Mouse (Mus musculus): ENCODE data around the gene Hcar2.

Hcar2 gene

DNA sequence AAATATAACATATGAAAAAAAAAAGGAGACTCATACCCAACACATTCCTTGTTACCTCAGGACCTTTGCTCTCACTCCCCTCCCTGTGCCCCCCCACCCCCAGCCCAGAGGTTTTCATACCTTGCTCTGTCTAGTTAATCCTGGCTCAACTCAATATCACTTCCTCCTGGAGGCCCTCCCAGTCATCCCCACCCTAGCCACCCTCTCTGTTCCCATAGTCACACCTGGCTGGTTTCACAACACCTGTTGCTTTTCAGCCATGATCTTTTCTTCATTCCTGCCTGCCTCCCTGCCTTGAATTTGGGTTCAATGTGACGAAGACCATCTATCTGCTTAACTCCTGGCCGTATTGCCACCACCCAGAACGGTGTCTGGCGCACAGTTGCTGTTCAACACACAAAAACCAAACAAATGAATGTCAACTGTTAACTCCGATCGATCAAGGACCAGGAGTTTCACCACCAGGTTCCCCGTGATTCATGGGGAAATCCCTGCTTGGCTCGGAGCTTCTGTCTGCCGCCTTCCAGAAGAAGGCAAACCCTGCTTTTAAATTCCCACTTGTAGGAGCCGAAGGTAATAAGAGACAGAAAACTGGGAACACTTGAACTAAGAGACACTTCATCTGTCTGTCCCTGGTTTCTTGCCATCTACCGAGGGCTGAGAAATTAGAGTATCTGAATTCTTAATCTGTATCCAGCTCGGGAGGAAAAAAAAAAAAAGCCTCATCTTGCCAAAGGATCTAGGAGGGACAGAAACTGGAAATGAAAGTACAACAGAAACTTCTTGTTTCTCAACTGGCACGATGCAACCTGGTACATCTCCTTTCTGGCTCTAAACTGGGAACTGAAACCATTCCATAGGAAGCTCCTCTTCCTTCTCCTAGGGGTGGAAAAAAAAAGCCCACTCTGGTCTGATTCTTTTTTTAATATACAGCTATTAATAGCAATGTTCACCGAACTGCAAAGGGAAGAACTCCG lies 2.6 kb downstream of the Hcar2 start:
- DNase-seq, result no peak

GRCm38 (mm10) chr5:123858798-123859197 lies 6.5 kb downstream of the Hcar2 start:
- no peak for DNase-seq

GRCm38 (mm10) chr5:123854511-123854910 lies 10.8 kb downstream of the Hcar2 start:
- no peak for DNase-seq

- no peak for DNase-seq
These were observed 11.3 kb downstream of the Hcar2 start for GRCm38 (mm10) chr5:123853877-123854504.

- no peak for DNase-seq
These were observed 13.9 kb downstream of the Hcar2 start for GRCm38 (mm10) chr5:123851398-123851797.

DNA sequence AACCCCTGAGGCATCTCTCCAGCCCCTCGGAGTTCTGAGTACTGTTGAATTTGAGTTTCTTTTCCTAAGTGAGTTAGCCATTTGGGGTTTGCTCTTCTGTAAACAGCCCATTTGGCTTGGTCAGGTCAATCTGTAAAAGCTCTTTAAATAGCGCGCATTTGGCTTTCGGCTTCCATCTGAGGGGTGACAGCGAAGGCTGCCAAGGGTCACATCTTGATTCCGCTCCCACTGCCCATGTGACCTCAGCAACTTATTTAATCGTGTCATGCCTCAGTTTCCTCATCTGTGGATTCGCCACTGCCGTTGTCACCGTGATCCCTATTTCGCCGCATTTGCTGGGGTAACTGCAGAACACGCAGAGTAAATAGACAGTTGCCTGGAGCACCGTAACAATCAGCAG lies 21.0 kb downstream of the Hcar2 start:
- DNase-seq, result no peak

DNA sequence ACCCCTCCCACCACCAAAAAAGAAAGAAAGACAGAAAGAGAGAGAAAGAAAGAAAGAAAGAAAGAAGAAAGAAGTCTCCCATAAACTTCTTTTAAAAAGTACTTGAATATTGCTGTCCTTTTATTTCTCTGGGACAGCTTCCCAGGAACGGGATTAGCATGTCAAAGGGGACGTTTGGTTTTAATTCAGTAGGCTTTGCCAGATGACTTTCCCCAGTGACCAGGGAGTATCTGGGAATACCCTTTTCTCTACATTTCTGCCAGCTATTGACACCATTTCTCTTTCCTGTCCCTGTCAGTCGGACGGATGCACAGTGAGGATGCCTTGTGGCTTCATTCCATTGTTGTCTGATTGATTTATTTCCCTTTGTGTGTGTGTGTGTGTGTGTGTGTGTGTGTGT lies 21.5 kb downstream of the Hcar2 start:
- no peak for DNase-seq

DNA sequence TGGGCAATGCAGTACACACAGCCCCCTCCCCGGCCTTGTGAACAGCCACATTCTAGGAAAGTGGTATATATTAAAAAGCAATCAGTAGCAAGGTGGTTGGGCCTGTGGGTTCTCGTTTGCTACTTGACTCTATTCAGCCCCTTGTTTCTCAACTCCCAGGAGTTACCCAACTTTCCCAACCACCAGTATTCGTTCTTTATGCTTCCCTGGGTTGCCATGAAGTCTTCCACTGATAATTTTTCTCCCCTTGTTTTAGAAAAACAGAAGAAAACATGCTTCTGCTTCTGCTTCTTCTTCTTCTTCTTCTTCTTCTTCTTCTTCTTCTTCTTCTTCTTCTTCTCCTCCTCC lies 22.4 kb downstream of the Hcar2 start:
- DNase-seq, result no peak

- no peak for DNase-seq
These were observed 22.9 kb downstream of the Hcar2 start for GRCm38 (mm10) chr5:123842221-123842934.

- no peak for DNase-seq
These were observed 27.9 kb downstream of the Hcar2 start for GRCm38 (mm10) chr5:123837371-123837770.

- DNase-seq, result no peak
These were observed 30.5 kb downstream of the Hcar2 start for GRCm38 (mm10) chr5:123834836-123835235.

DNA sequence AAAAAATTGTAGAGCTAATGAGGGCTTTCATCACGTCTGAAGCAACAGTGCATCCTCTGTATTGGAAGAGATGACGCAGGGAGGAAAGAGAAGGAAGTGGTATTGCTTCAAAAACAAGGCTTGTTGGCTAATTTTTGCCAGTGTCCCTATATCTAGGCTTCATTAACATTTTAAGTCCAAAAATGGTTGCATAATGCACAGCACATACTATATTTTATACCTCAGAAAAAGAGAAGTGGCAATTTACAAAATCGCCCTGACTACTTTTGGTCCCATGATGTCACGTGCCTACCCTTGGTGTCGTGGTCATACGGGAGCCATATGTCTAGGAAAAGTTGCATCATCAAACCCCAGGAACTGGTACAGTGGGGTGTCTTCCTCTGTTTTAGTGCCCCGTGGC lies 33.0 kb downstream of the Hcar2 start:
- no peak for DNase-seq

- DNase-seq, result peak in 1 of 2 experiments; percentile 12
These were observed 37.6 kb downstream of the Hcar2 start for GRCm38 (mm10) chr5:123827659-123828091.

DNA sequence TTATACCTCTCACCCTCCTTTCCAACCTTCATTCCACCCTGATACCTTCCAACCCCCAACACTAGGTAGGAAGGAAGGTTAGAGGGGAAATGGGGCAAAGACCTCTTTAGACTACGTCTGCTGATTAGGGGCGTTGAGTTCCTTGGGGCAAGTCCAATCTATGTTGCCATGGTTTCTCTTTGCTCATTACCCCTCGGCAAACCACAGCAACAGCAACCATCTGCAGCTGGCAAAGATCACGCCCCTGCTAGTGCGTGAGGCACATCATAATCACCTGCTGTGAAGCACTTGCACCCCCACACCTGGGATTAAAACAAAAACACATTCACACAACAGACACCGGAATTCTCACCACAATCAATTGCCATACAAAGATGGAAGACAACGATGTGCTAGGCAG lies 42.6 kb downstream of the Hcar2 start:
- no peak for DNase-seq

DNA sequence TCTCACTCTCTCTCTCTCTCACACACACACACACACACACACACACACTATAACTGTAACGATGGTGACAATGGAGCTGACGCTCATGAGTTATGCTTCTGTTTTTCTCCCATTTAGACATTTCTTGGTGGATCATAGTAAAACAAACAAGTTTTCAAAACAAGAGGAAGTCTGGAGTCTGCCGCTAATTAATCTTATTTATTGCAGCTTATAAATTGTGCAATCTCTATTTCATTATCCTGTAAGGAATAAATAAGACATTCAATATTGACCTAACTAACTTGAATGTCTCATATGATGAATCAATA lies 44.1 kb downstream of the Hcar2 start:
- no peak for DNase-seq

GRCm38 (mm10) chr5:123820501-123821263 lies 44.6 kb downstream of the Hcar2 start:
- DNase-seq, result no peak

DNA sequence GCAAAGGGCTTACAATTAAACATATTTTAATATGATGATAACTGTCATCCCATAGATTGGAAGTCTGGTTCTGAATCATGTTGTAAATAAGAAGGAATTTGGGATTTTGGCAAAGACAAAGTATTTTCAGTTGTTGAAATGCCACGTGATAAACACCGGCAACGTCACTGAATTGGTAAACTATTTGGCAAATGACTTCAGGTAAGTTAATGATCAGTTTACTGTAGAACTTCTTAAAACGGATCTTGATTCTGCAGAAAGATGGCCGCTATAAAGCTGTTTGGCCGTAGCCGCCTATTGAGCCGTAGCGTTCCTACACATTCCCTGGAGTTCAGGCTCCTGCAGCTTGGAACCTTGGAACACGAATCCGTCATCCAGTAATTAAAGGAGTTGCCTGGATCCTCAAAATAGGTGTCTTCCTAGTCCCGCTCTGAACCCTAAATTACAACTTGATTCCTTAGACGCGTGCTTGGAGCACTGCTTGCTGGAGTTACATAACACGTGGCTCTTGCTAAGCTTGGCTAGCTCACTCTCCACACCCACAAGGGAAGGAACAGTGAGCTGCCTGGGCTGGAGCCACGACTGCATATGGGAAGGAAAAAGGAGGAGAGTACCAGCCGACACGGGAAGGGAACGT lies 46.2 kb downstream of the Hcar2 start:
- no peak for DNase-seq

- no peak for DNase-seq
These were observed 48.4 kb downstream of the Hcar2 start for GRCm38 (mm10) chr5:123816891-123817290.
